Mouse (Mus musculus) limb, embryonic 12.5 days (tissue): ENCODE data around the gene Rgs7. TPM values are rescaled to one million over a fixed set of nuclear protein-coding genes. Genes with fewer than 3 reads are reported as not detected.

ENCODE experiments used
- ATAC-seq: fragments of 200-750 bp; cut with Nextera tagmentation; 2 replicates; pipeline ENCODE4 v1.8.0; 2017; ENCODE audit warnings: low read depth, moderate TSS enrichment; ENCODE audit not compliant: insufficient number of reproducible peaks, insufficient read depth, low FRiP score, low TSS enrichment
- H3K27ac ChIP-seq: fragments of 300-500 bp; sonication (generic); 2 replicates; pipeline ENCODE4 v1.5.1; 2016; ENCODE audit warnings: mild to moderate bottlenecking, moderate library complexity
- H3K27me3 ChIP-seq: fragments of 300-500 bp; sonication (generic); 2 replicates; pipeline ENCODE4 v1.6.1; 2016; ENCODE audit warnings: mild to moderate bottlenecking, moderate library complexity
- H3K36me3 ChIP-seq: fragments of 300-500 bp; sonication (generic); 2 replicates; pipeline ENCODE4 v1.6.1; 2016; ENCODE audit warnings: mild to moderate bottlenecking, moderate library complexity
- H3K4me1 ChIP-seq: fragments of 300-500 bp; sonication (generic); replicated peaks from 2 replicates; pipeline ENCODE4 v1.6.1; 2016
- H3K4me2 ChIP-seq: fragments of 300-500 bp; sonication (generic); 2 replicates; pipeline ENCODE4 v1.6.1; 2016; ENCODE audit warnings: mild to moderate bottlenecking, moderate library complexity
- H3K4me3 ChIP-seq: fragments of 300-500 bp; sonication (generic); replicated peaks from 2 replicates; pipeline ENCODE4 v1.5.1; 2016; ENCODE audit warnings: mild to moderate bottlenecking
- H3K9ac ChIP-seq: fragments of 300-500 bp; sonication (generic); replicated peaks from 2 replicates; pipeline ENCODE4 v1.6.1; 2016; ENCODE audit warnings: mild to moderate bottlenecking, moderate library complexity
- H3K9me3 ChIP-seq: fragments of 300-500 bp; sonication (generic); 2 replicates; pipeline ENCODE4 v1.6.1; 2016; ENCODE audit warnings: mild to moderate bottlenecking, moderate library complexity
- WGBS: fragments of 180-500 bp; shearing (Covaris S2); methylation state at CpG from one replicate; pipeline ENCODE4 v1.1.7; 2016; 5-methylcytosine and 5-hydroxymethylcytosine counted together
- polyA plus RNA-seq: library from polyadenylated mRNA; unstranded; fragments of >200 nt; fragmentation: Nextera tagmentation; extraction: Ambion mirVana; gene quantifications from 2 replicates; pipeline ENCODE4 v1.2.1, GENCODE M21; 2016

Rgs7 gene
- polyA plus RNA-seq, 1 experiment from 2014 or later = 0.50 TPM

- WGBS = 53% methylated on average over 4 of the region's 4 CpGs
- 0 out of 2 replicates have a peak, but pooled peaks cover 6% of the 10 kb centered on the region for H3K4me1 ChIP-seq
- no peak overlapping the region for H3K4me2 ChIP-seq
- H3K4me3 ChIP-seq = no peak overlapping the region
- H3K9ac ChIP-seq = no peak overlapping the region
- H3K27ac ChIP-seq = no peak overlapping the region
- H3K27me3 ChIP-seq = no peaks in the 10 kb centered on the region
- ATAC-seq = no peak
- no peaks in the 10 kb centered on the region for H3K36me3 ChIP-seq
- H3K9me3 ChIP-seq = no peaks in the 10 kb centered on the region
Observed at GRCm38 (mm10) chr1:175431356-175432053, 60.8 kb downstream of the Rgs7 start.

GRCm38 (mm10) chr1:175427112-175427511, 65.2 kb downstream of the Rgs7 start:
- no peak overlapping the region for H3K4me2 ChIP-seq
- H3K27ac ChIP-seq = no peak overlapping the region
- no peak for ATAC-seq
- H3K27me3 ChIP-seq = no peaks in the 10 kb centered on the region
- 0 out of 2 replicates have a peak, but pooled peaks cover 6% of the 10 kb centered on the region for H3K4me1 ChIP-seq
- no peaks in the 10 kb centered on the region for H3K9me3 ChIP-seq
- 77% methylated on average over 2 of the region's 2 CpGs for WGBS
- H3K9ac ChIP-seq = no peak overlapping the region
- H3K36me3 ChIP-seq = no peaks in the 10 kb centered on the region
- no peak overlapping the region for H3K4me3 ChIP-seq

GRCm38 (mm10) chr1:175426393-175426792, 65.9 kb downstream of the Rgs7 start:
- ATAC-seq = no peak
- WGBS = 89% methylated on average over 4 of the region's 4 CpGs
- no peaks in the 10 kb centered on the region for H3K27me3 ChIP-seq
- H3K9ac ChIP-seq = no peak overlapping the region
- H3K4me3 ChIP-seq = no peak overlapping the region
- 0 out of 2 replicates have a peak, but pooled peaks cover 1% of the 10 kb centered on the region for H3K4me1 ChIP-seq
- H3K9me3 ChIP-seq = no peaks in the 10 kb centered on the region
- H3K36me3 ChIP-seq = no peaks in the 10 kb centered on the region
- no peak overlapping the region for H3K27ac ChIP-seq
- no peak overlapping the region for H3K4me2 ChIP-seq

- WGBS = 94% methylated on average over 4 of the region's 4 CpGs
Observed at GRCm38 (mm10) chr1:175420883-175421282, 71.4 kb downstream of the Rgs7 start.

GRCm38 (mm10) chr1:175415728-175416127, 76.6 kb downstream of the Rgs7 start:
- Histone ChIP-seq H3K4me2 (no peak overlapping the region), H3K27me3 (no peaks in the 10 kb centered on the region), H3K27ac (no peak overlapping the region), H3K36me3 (no peaks in the 10 kb centered on the region), H3K9ac (no peak overlapping the region), H3K4me1 (no peaks in the 10 kb centered on the region), H3K9me3 (no peaks in the 10 kb centered on the region), H3K4me3 (no peak overlapping the region)
- no peak for ATAC-seq
- 63% methylated on average over 9 of the region's 9 CpGs for WGBS

More at GRCm38 (mm10) chr1:175420883-175421282, 71.4 kb downstream of the Rgs7 start:
- no peak overlapping the region for H3K9ac ChIP-seq
- no peaks in the 10 kb centered on the region for H3K36me3 ChIP-seq
- no peaks in the 10 kb centered on the region for H3K4me1 ChIP-seq
- no peak overlapping the region for H3K4me2 ChIP-seq
- no peak for ATAC-seq
- no peaks in the 10 kb centered on the region for H3K27me3 ChIP-seq
- no peaks in the 10 kb centered on the region for H3K9me3 ChIP-seq
- no peak overlapping the region for H3K4me3 ChIP-seq
- no peak overlapping the region for H3K27ac ChIP-seq

GRCm38 (mm10) chr1:175410399-175410798, 81.9 kb downstream of the Rgs7 start:
- Histone ChIP-seq H3K9ac (no peak overlapping the region), H3K4me2 (no peak overlapping the region), H3K4me3 (no peak overlapping the region), H3K4me1 (no peaks in the 10 kb centered on the region), H3K27me3 (no peaks in the 10 kb centered on the region), H3K9me3 (no peaks in the 10 kb centered on the region), H3K36me3 (no peaks in the 10 kb centered on the region), H3K27ac (no peak overlapping the region)
- ATAC-seq = no peak
- WGBS = 33% methylated on average over 3 of the region's 3 CpGs

GRCm38 (mm10) chr1:175391894-175392293, 100.4 kb downstream of the Rgs7 start:
- no peak overlapping the region for H3K27ac ChIP-seq
- no peaks in the 10 kb centered on the region for H3K4me1 ChIP-seq
- H3K4me2 ChIP-seq = no peak overlapping the region
- no peak overlapping the region for H3K4me3 ChIP-seq
- H3K27me3 ChIP-seq = no peaks in the 10 kb centered on the region
- H3K9me3 ChIP-seq = no peaks in the 10 kb centered on the region
- WGBS = 79% methylated on average over 4 of the region's 4 CpGs
- H3K9ac ChIP-seq = no peak overlapping the region
- ATAC-seq = no peak
- H3K36me3 ChIP-seq = no peaks in the 10 kb centered on the region

GRCm38 (mm10) chr1:175389250-175389649, 103.0 kb downstream of the Rgs7 start:
- H3K9ac ChIP-seq = no peak overlapping the region
- 74% methylated on average over 5 of the region's 5 CpGs for WGBS
- no peaks in the 10 kb centered on the region for H3K27me3 ChIP-seq
- H3K4me2 ChIP-seq = no peak overlapping the region
- no peaks in the 10 kb centered on the region for H3K9me3 ChIP-seq
- no peaks in the 10 kb centered on the region; the same call in 1 of the 2 replicates for H3K4me1 ChIP-seq
- H3K27ac ChIP-seq = no peak overlapping the region
- no peak overlapping the region for H3K4me3 ChIP-seq
- H3K36me3 ChIP-seq = no peaks in the 10 kb centered on the region
- ATAC-seq = no peak

- peak; percentile 47; the same call in 1 of the 2 replicates for ATAC-seq
- WGBS = 39% methylated on average over 3 of the region's 3 CpGs
Observed at GRCm38 (mm10) chr1:175385581-175386235, 106.6 kb downstream of the Rgs7 start.

GRCm38 (mm10) chr1:175372571-175372970, 119.7 kb downstream of the Rgs7 start:
- Histone ChIP-seq H3K36me3 (no peaks in the 10 kb centered on the region), H3K9ac (no peak overlapping the region), H3K4me2 (no peak overlapping the region), H3K4me3 (no peak overlapping the region), H3K9me3 (no peaks in the 10 kb centered on the region), H3K27me3 (no peaks in the 10 kb centered on the region), H3K27ac (no peak overlapping the region), H3K4me1 (no peaks in the 10 kb centered on the region)
- ATAC-seq = no peak

More at GRCm38 (mm10) chr1:175385581-175386235, 106.6 kb downstream of the Rgs7 start:
- no peak overlapping the region for H3K9ac ChIP-seq
- no peak overlapping the region for H3K4me3 ChIP-seq
- H3K27ac ChIP-seq = no peak overlapping the region
- no peaks in the 10 kb centered on the region for H3K27me3 ChIP-seq
- no peaks in the 10 kb centered on the region for H3K36me3 ChIP-seq
- H3K9me3 ChIP-seq = no peaks in the 10 kb centered on the region
- H3K4me1 ChIP-seq = no peaks in the 10 kb centered on the region; the same call in 1 of the 2 replicates
- no peak overlapping the region for H3K4me2 ChIP-seq

GRCm38 (mm10) chr1:175368062-175368461, 124.2 kb downstream of the Rgs7 start:
- Histone ChIP-seq H3K36me3 (no peaks in the 10 kb centered on the region), H3K9ac (no peak overlapping the region), H3K4me2 (no peak overlapping the region), H3K9me3 (no peaks in the 10 kb centered on the region), H3K4me3 (no peak overlapping the region), H3K4me1 (no peaks in the 10 kb centered on the region), H3K27ac (no peak overlapping the region), H3K27me3 (no peaks in the 10 kb centered on the region)
- ATAC-seq = no peak
- 92% methylated on average over 2 of the region's 2 CpGs for WGBS
